Mouse (Mus musculus): ENCODE measurements at regions not wholly inside any gene's neighbourhood (a gene's known extent, or its start where the extent isn't known, plus 50 kb on each side); places are given as distances from the start of the nearest gene placed in this dataset.

GRCm38 (mm10) chr16:70929651-70930050 lies 615.9 kb downstream of the Gbe1 start:
- no peak for DNase-seq (ENCODE audit: low read depth, low spot score)

- DNase-seq (ENCODE audit: low read depth, low spot score), result no peak
These were observed 622.2 kb downstream of the Gbe1 start for GRCm38 (mm10) chr16:70935959-70936358.

DNA sequence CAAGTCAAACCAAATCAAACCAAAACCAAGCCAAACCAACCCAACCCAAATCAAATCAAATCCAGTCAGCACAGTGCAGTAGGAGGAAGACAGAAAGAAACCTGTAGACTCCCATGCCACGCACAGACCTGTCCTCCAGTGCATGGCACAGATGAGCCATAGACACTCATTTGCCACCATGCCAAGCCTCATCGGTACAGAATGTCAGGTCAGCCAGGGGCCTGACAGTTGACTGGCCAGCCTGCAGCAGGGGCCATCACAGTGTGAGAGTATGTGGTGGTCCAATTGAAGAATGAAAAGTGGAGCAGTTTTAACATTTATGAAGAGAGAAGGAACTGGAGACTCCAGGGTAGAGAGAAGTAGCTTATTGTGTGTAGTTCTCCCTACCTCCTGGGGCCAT lies 639.2 kb downstream of the Gbe1 start:
- DNase-seq (ENCODE audit: low read depth, low spot score), result no peak
